ENCODE assay signal across 8 mouse cellular contexts in genomic region chr8:111643264-111644141, GRCm38 (mm10). TPM values are rescaled to one million over a fixed set of nuclear protein-coding genes. Genes with fewer than 3 reads are reported as not detected.
DNase-seq lines count a peak whose midpoint lies in the region; ATAC-seq and TF ChIP-seq lines count a peak whose summit lies in the region.

Zfp1 (plus strand) TSS chr8:111643401.

- peak within 1 kb of the TSS; percentile 75 for H3K9ac ChIP-seq in lung, postnatal 0 days (replicated peaks; ENCODE audit: low read depth)

- H3K36me3 ChIP-seq in hindbrain, embryonic 10.5 days, result peaks cover 8% of the 10 kb centered on the region; the same call in 1 of the 2 replicates
- H3K36me3 ChIP-seq in lung, postnatal 0 days (ENCODE audit: insufficient read depth, low read length), result no peaks in the 10 kb centered on the region

- H3K4me2 ChIP-seq in lung, postnatal 0 days (replicated peaks; ENCODE audit: low read depth, low read length), result peak within 1 kb of the TSS; percentile 60

- TF ChIP-seq EP300 in lung, postnatal 0 days (IDR thresholded peaks at IDR 0.05), result no peak

- H3K4me3 ChIP-seq in hindbrain, embryonic 10.5 days, result peak within 1 kb of the TSS; percentile 69
- peak within 1 kb of the TSS; percentile 70 for H3K4me3 ChIP-seq in lung, postnatal 0 days (ENCODE audit: low read depth, low read length)

- peak; percentile 91 for ATAC-seq in frontal cortex, adult (ENCODE audit: low TSS enrichment)
- ATAC-seq in lung, postnatal 0 days, result peak; percentile 97

- H3K27me3 ChIP-seq in hindbrain, embryonic 10.5 days (ENCODE audit: insufficient read depth, poor library complexity, severe bottlenecking), result no peaks in the 10 kb centered on the region
- H3K27me3 ChIP-seq in lung, postnatal 0 days (replicated peaks; ENCODE audit: insufficient read depth, low read length), result no peaks in the 10 kb centered on the region

- H3K4me1 ChIP-seq in hindbrain, embryonic 10.5 days (replicated peaks), result peaks cover 13% of the 10 kb centered on the region
- H3K4me1 ChIP-seq in lung, postnatal 0 days (ENCODE audit: insufficient read depth, low read depth, low read length), result peaks cover 5% of the 10 kb centered on the region; the same call in 1 of the 2 replicates

- DNase-seq in MEL-GATA-1-ER (ENCODE audit: extremely low read depth, low read depth), result peak; percentile 91
- DNase-seq in cerebellum, adult 8-10 months, result peak; percentile 92
- DNase-seq in hindbrain, embryonic 10.5 days (ENCODE audit: low spot score), result peak; percentile 92
- DNase-seq in layer of hippocampus, adult 9-11 months, result peak; percentile 95
- DNase-seq in lung, postnatal 0 days (ENCODE audit: low spot score), result peak; percentile 98
- DNase-seq in ovary, postnatal 14 days (ENCODE audit: low spot score), result peak; percentile 83
- DNase-seq in thymus, postnatal 14 days, result peak; percentile 96

- no peak for TF ChIP-seq CTCF in lung, postnatal 0 days (IDR thresholded peaks at IDR 0.05)

- H3K9me3 ChIP-seq in hindbrain, embryonic 10.5 days, result no peaks in the 10 kb centered on the region
- no peaks in the 10 kb centered on the region for H3K9me3 ChIP-seq in lung, postnatal 0 days (ENCODE audit: low read length)

- H3K27ac ChIP-seq in hindbrain, embryonic 10.5 days, result peak within 1 kb of the TSS; percentile 98
- peak within 1 kb of the TSS; percentile 97 for H3K27ac ChIP-seq in lung, postnatal 0 days (ENCODE audit: low read length)

- under 1% methylated on average over 75 of the region's 75 CpGs for WGBS in hindbrain, embryonic 10.5 days
- 2% methylated on average over 66 of the region's 75 CpGs for WGBS in lung, postnatal 0 days

RNA-seq across cellular contexts. Expression of gene Zfp1, which starts in this region (rescaled TPM):
- polyA plus RNA-seq in hindbrain, embryonic 10.5 days (2016; fragmentation: Nextera tagmentation; extraction: Ambion mirVana), result 20.2 and 23.8 TPM in 2 replicates
- 11.1 and 11.5 TPM in 2 replicates for polyA plus RNA-seq in lung, postnatal 0 days (2015; fragmentation: Nextera tagmentation; extraction: Ambion mirVana)

Comparison
In these comparisons a context has a peak if more than half of its experiments do, and no peak if none do; other contexts are left out.
1. Peak in every context shown above with its lines: DNase-seq, ATAC-seq, H3K4me3 ChIP-seq and H3K27ac ChIP-seq.